Comparison of ENCODE assay signal across 9 mouse cellular contexts in the genomic region with DNA sequence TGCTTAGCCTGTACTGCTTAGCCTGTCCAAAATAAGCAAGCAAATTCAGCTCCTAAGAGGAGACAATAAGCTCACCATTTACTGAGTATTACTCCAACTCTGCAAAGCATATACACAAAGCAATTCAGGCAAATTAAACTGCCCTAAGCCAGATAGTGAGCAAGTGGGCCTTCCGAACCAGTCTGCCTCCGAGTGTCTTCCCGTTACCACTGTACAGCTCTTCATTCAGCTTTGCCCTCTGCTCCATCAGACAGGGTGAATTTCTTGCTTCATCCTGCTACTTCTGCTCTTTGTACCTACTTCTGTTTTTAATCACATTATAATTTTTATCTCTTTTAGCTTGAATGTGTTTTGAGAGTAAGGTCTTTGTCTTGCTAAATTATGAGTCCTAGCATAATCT. TPM values are rescaled to one million over a fixed set of nuclear protein-coding genes. Genes with fewer than 3 reads are reported as not detected.
DNase-seq lines count a peak whose midpoint lies in the region; ATAC-seq and TF ChIP-seq lines count a peak whose summit lies in the region.
"Had no signal": no experiment of that assay in that cellular context is flagged by ENCODE, and none has a peak within 500 bp of the region (broad histone marks: within the 10 kb centered on the region; RNA-seq: fewer than 3 reads in every experiment).

No protein-coding gene starts in this region.

- peaks cover 14% of the 10 kb centered on the region for H3K4me1 ChIP-seq in heart, postnatal 0 days (ENCODE audit: control insufficient read depth, insufficient read depth)
- peaks cover 3% of the 10 kb centered on the region; the same call in 1 of the 2 replicates for H3K4me1 ChIP-seq in embryonic facial prominence, embryonic 14.5 days (ENCODE audit: control insufficient read depth, insufficient read depth, low read length)
- H3K4me1 ChIP-seq in intestine, postnatal 0 days (replicated peaks; ENCODE audit: control insufficient read depth, insufficient read depth, low read length): 0 out of 2 replicates have a peak, but pooled peaks cover 3% of the 10 kb centered on the region
- H3K4me1 ChIP-seq in kidney, adult 2 months (ENCODE audit: control insufficient read depth, insufficient read depth, low read length): peaks cover 3% of the 10 kb centered on the region; the same call in 1 of the 2 replicates

- peak; percentile 5 for DNase-seq in heart, postnatal 0 days (ENCODE audit: low spot score)
- DNase-seq in heart, postnatal 36 days: no peak
- DNase-seq in embryonic facial prominence, embryonic 14.5 days (ENCODE audit: low spot score): no peak
- no peak for DNase-seq in adrenal gland, postnatal 25 days
- no peak for DNase-seq in adrenal gland, adult 18-20 months (ENCODE audit: low spot score in 2 of 2)
- no peak for DNase-seq in kidney, adult 2 months

- peak overlapping the region; percentile 91 for H3K4me2 ChIP-seq in heart, postnatal 0 days (ENCODE audit: low read depth, low read length)
- peak overlapping the region; percentile 80; the same call in 1 of the 2 replicates for H3K4me2 ChIP-seq in embryonic facial prominence, embryonic 14.5 days (ENCODE audit: low read depth, low read length)
- peak overlapping the region; percentile 87 for H3K4me2 ChIP-seq in intestine, postnatal 0 days (replicated peaks; ENCODE audit: low read depth)

- no peak for TF ChIP-seq POLR2A in kidney, adult 2 months (IDR thresholded peaks at IDR 0.05; ENCODE audit: low read depth, low read length)

- H3K27ac ChIP-seq in heart, postnatal 0 days (ENCODE audit: low read depth): no peak overlapping the region
- H3K27ac ChIP-seq in embryonic facial prominence, embryonic 14.5 days (replicated peaks; ENCODE audit: low read depth, low read length): no peak overlapping the region
- no peak overlapping the region for H3K27ac ChIP-seq in intestine, postnatal 0 days (ENCODE audit: low read depth, low read length)
- H3K27ac ChIP-seq in kidney, adult 2 months (ENCODE audit: insufficient read depth, low read depth, low read length): no peak overlapping the region
- H3K27ac ChIP-seq: kidney, postnatal 0 days had no signal

- no peak for TF ChIP-seq CTCF in heart, postnatal 0 days (IDR thresholded peaks at IDR 0.05; ENCODE audit: low read depth)
- TF ChIP-seq CTCF in intestine, postnatal 0 days (IDR thresholded peaks at IDR 0.05; ENCODE audit: low read depth): no peak
- TF ChIP-seq CTCF in kidney, adult 2 months (conservative IDR thresholded peaks at IDR 0.05; ENCODE audit: insufficient read depth, insufficient read length, low read depth, low read length): no peak

- no peak overlapping the region; the same call in 1 of the 2 replicates for H3K9ac ChIP-seq in heart, postnatal 0 days (replicated peaks; ENCODE audit: low read depth, low read length)
- no peak overlapping the region for H3K9ac ChIP-seq in embryonic facial prominence, embryonic 14.5 days (ENCODE audit: low read depth, low read length)
- no peak overlapping the region for H3K9ac ChIP-seq in intestine, postnatal 0 days (ENCODE audit: low read depth, low read length)

- peak overlapping the region; percentile 92; the same call in 1 of the 2 replicates for H3K4me3 ChIP-seq in heart, postnatal 0 days (ENCODE audit: low read depth, low read length)
- H3K4me3 ChIP-seq in embryonic facial prominence, embryonic 14.5 days (ENCODE audit: low read depth, low read length): 0 out of 2 replicates have a peak overlapping the region, but pooled peaks have one; percentile 6
- H3K4me3 ChIP-seq in intestine, postnatal 0 days (ENCODE audit: low read depth, low read length): no peak overlapping the region
- no peak overlapping the region for H3K4me3 ChIP-seq in kidney, adult 2 months (ENCODE audit: insufficient read depth, low read depth, low read length)

- H3K36me3 ChIP-seq in heart, postnatal 0 days (replicated peaks; ENCODE audit: control insufficient read depth, insufficient read depth, low read length): no peaks in the 10 kb centered on the region
- no peaks in the 10 kb centered on the region for H3K36me3 ChIP-seq in embryonic facial prominence, embryonic 14.5 days (ENCODE audit: control insufficient read depth, insufficient read depth, low read length)
- H3K36me3 ChIP-seq in intestine, postnatal 0 days (ENCODE audit: control insufficient read depth, insufficient read depth): no peaks in the 10 kb centered on the region
- H3K36me3 ChIP-seq in kidney, adult 2 months (ENCODE audit: control insufficient read depth, insufficient read depth, low read length): no peaks in the 10 kb centered on the region

- no peak for TF ChIP-seq EP300 in heart, postnatal 0 days (IDR thresholded peaks at IDR 0.05; ENCODE audit: low read depth)

- intact Hi-C loops in heart, postnatal 36 days (cut with DNase I): loop anchor here (5.0 kb wide), 1 partner anchor 875 kb away; no protein-coding TSS in a partner anchor

- no peak for ATAC-seq in heart, postnatal 0 days (ENCODE audit: insufficient read depth, low read depth)
- ATAC-seq in embryonic facial prominence, embryonic 14.5 days (ENCODE audit: low read depth): no peak
- no peak for ATAC-seq in intestine, postnatal 0 days
- ATAC-seq in monocyte, adult 5-6 weeks (replicated peaks; ENCODE audit: insufficient number of reproducible peaks, low FRiP score, low TSS enrichment, poor library complexity, severe bottlenecking): peak; percentile 50

- no peaks in the 10 kb centered on the region for H3K9me3 ChIP-seq in heart, postnatal 0 days (replicated peaks; ENCODE audit: control insufficient read depth, low read length)
- no peaks in the 10 kb centered on the region for H3K9me3 ChIP-seq in embryonic facial prominence, embryonic 14.5 days (ENCODE audit: control insufficient read depth, low read length)
- no peaks in the 10 kb centered on the region for H3K9me3 ChIP-seq in intestine, postnatal 0 days (ENCODE audit: control insufficient read depth)

- H3K27me3 ChIP-seq in heart, postnatal 0 days (ENCODE audit: control insufficient read depth, insufficient read depth, low read length): no peaks in the 10 kb centered on the region
- H3K27me3 ChIP-seq in embryonic facial prominence, embryonic 14.5 days (replicated peaks; ENCODE audit: control insufficient read depth, insufficient read depth, low read length): no peaks in the 10 kb centered on the region
- H3K27me3 ChIP-seq in intestine, postnatal 0 days (replicated peaks; ENCODE audit: control insufficient read depth, insufficient read depth, low read length): no peaks in the 10 kb centered on the region
- no peaks in the 10 kb centered on the region for H3K27me3 ChIP-seq in kidney, adult 2 months (replicated peaks; ENCODE audit: control insufficient read depth, insufficient read depth, low read length)

- 76% methylated on average over 3 of the region's 3 CpGs for WGBS in heart, postnatal 0 days
- 77% methylated on average over 3 of the region's 3 CpGs for WGBS in embryonic facial prominence, embryonic 14.5 days
- 51% methylated on average over 3 of the region's 3 CpGs for WGBS in intestine, postnatal 0 days
- WGBS in kidney, adult 2 months: 59% methylated on average over 3 of the region's 3 CpGs

RNA-seq across cellular contexts. Expression of gene Tmem170b, which starts 1.9 kb away (rescaled TPM):
- total RNA-seq in heart, postnatal 0 days (2014; rRNA removed; ENCODE audit: low replicate concordance): 4.4 and 5.3 TPM in 2 replicates
- polyA plus RNA-seq in heart, postnatal 0 days (2015; fragmentation: Nextera tagmentation; extraction: Ambion mirVana): 7.9 and 8.1 TPM in 2 replicates
- total RNA-seq in heart, postnatal 36 days (2021): 10 to 100 TPM; 21.7 to 24.2 TPM
- polyA plus RNA-seq in embryonic facial prominence, embryonic 14.5 days (2014; fragmentation: Nextera tagmentation; extraction: Ambion mirVana): 14.9 and 15.8 TPM in 2 replicates
- polyA plus RNA-seq in intestine, postnatal 0 days (2015; fragmentation: Nextera tagmentation; extraction: Ambion mirVana): 7.7 and 8.9 TPM in 2 replicates
- 17.6 to 20.1 TPM (median 18.7 TPM) in 3 replicates for total RNA-seq in monocyte, adult 5-6 weeks (2017)
- 22.9 and 30.1 TPM in 2 replicates for total RNA-seq in adrenal gland, postnatal 25 days (2021)
- 10 to 100 TPM; 23.3 to 26.4 TPM for total RNA-seq in adrenal gland, adult 18-20 months (2021)
- polyA plus RNA-seq in kidney, adult 2 months (2012; rRNA removed): 4.0 and 4.2 TPM in 2 replicates

Comparison
In these comparisons a context has a peak if more than half of its experiments do, and no peak if none do; other contexts are left out.
1. H3K4me3 ChIP-seq: peak in heart, postnatal 0 days (single experiment) and embryonic facial prominence, embryonic 14.5 days (single experiment); none in intestine, postnatal 0 days (single experiment) and kidney, adult 2 months (single experiment).
2. Peak in every context shown above with its lines, with median percentiles within 50 percentile points of each other: H3K4me2 ChIP-seq.